Mouse (Mus musculus): ENCODE data around the gene Senp3.
"Not testable (repeated sequence)": the region's sequence is repeated elsewhere in the genome, so short reads cannot be mapped to it uniquely, and the experiment has no call there.

Senp3 gene

DNA sequence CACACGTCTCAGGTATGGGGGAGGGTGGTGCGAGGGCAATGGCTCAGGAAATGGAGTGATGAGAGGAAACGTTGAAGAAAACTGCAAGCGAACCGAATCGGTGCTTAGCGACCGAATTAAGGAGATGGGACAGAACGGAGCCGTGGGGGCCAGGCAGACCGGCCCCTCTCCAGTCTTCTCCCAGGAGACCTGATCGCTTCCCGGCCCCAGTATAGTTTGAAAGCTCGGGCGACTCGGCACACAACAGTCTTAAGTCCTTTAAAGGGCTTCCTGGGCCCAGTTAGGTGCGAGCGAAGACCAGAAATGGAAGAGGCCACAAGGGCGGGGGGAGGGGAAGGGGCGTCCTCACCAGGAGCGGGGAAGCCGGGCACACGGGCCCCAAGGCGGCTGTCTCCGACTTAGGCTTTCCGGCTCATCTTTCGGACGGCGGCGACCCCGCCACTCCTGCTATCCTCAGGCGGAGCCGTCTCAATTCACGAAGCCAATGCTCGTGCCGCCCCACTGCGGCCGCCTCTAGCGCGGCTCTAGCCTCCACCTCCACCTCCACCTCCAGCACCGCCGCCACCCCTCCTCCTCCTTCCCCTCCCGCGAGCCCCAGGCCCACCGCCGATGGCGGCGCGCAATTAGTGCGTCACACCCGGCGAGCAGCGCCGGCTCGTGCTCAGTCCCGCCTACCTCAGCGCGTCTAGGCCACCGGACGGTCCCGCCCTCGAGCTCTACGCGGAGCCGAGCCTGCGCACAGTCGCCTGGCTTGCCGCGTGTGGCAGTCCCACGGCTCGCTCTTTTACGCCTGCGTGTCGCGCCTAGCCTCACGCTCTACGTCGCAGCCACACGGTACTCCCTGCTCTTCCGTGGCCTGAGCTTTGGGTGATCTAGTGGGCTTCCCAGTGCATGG lies at the start of gene Senp3:
Gene Senp3 (minus strand): TSS at position 771 of the 895 bp plus-strand sequence.
- peak; percentile 93 to 94 for DNase-seq (ENCODE audit: low spot score in 2 of 2)

DNA sequence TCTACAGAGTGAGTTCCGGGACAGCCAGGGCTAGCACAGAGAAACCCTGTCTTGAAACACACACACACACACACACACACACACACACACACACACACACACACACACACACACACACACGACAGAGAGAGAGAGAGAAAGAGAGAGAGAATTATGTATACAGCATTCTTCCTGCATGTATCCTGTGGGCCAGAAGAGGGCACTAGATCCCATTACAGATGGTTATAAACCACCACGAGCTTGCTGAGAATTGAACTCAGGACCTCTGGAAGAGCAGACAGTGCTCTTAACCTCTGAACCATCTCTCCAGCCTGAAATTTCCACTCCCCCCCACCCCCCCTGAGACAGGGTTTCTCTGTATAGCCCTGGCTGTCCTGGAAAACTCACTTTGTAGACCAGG lies 49.5 kb upstream of the Senp3 start:
- DNase-seq (ENCODE audit: low spot score in 2 of 2) = not testable (repeated sequence)

DNA sequence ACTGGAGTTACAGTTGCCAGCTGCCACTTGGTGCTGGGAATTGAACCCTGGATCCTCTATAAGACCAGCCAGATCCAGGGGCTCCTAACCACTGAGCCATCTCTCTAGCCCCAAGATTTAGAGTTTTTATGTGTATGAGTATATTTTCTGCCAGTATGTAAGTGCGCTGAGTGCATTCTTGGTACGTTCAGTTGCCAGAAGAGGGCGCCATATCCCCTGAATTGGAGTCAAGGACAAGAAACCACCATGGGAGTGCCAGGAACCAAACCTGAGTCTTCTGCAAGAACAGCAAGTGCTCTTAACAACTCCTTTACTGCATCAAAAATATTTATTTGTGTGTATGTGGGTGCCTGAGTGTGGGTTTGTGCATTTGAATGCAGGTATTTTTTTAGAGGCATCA lies 47.2 kb upstream of the Senp3 start:
- DNase-seq (ENCODE audit: low spot score in 2 of 2) = no peak

DNA sequence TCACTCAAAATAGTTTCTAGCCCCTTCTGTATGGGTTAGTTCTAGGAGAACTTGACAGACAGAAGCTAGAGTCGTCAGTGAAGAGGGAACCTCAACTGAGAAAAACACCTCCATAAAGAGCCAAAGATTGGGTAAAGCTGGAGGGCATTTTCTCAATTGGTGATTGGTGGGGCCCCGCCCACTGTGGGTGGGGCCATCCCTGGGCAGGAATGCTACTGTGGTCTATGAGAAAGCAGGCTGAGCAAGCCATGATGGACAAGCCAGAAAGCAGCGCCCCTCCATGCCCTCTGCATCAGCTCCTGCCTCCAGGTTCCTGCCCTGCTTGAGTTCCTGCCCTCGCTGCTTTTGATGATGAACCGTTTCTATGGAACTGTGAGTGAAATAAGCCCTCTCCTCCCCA lies 44.1 kb upstream of the Senp3 start:
- DNase-seq (ENCODE audit: low spot score in 2 of 2) = no peak

DNA sequence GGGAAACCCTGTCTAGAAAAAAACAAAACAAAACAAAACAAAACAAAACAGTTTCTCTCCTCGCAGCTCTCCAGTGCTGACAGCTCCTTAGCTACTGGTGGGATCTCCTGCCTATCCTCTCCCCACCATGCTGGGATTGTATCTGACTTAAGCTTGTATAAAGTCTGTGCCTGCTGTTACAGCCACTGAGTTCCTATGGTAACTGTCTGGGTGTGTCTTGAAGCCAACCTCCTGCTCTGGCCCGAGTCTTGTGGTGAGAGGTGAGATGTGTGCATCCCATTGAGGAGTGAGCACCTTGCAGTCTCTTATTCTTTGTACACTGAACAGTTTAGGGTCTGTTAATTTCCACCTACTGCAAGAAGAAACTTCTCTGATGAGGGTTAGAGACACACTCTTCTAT lies 41.2 kb upstream of the Senp3 start:
- DNase-seq (ENCODE audit: low spot score in 2 of 2) = no peak

DNA sequence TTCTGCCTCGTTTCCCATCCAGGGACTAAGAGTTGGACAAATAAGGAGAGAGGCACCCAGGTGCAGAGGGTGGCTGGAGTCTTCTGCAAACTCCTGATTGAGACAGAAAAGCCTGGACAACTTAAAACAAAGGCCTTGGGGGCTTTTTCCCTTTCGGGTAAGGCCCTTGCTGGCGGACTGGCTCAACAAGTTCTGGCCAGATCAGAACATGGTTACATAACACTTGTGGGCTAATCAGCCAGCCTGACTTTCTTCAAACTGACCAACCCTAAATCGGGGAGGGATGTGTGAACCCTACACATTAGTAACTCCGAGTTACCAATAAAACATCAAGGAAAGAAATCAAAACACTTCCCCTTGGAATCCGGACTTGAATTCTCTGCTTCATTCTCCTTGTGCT lies 39.0 kb upstream of the Senp3 start:
- peak; percentile 26 to 27 for DNase-seq (ENCODE audit: low spot score in 2 of 2)

DNA sequence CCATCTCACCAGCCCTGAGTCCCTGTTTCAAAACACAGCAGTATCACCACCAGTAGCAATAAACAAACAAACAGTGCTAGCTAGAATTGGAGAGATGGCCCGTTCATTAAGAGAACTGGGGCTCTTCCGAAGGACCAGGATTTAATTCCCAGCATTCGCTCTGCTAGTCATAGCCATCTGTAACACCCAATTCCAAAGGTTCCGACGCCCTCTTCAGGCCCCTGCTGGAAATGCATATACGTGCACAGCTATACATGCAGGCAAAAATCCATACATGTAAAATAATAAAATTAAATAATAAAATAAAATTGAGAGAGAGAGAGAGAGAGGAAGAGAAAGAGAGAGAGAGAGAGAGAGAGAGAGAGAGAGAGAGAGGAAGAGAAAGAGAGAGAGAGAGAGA lies 37.5 kb upstream of the Senp3 start:
- DNase-seq (ENCODE audit: low spot score in 2 of 2) = no peak

DNA sequence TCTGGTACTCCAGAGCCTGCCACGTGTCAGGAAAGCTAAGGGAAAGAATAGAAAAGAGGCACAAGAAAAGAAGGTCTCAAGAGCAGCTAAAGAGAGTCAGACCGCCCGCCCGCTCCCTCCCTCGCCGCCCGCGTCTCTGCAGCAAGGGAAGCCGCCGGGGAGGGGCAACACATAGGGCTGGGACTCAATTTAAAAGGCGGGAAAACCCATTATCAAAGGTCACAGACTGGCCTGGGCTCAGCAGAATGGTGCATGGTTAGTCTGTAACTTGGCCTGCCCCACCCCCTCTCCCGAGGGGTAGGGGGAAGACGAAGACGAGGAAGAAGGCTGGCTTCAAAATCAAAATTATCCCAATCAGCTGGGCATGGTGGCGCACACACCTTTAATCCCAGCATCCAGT lies 36.8 kb upstream of the Senp3 start:
- no peak for DNase-seq (ENCODE audit: low spot score in 2 of 2)

DNA sequence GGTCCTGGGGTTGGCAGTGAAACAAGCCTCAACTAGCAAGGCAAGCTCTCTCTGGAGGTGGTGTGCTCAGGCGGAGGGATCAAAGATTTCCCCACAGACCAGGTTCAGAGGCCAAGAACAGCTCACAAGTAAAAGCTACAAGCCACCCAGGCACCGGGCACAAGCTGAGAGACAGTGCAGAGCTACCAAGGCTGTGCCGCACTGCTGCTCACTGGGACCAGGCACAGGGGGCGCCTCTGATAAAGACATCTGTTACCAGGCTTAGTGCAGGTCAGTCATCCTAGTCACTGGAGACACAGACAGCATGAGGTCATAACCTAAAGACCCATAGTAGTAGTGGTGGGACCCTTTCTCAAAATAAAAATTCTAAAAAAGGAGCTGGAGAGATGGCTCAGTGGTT lies 35.1 kb upstream of the Senp3 start:
- no peak for DNase-seq (ENCODE audit: low spot score in 2 of 2)

DNA sequence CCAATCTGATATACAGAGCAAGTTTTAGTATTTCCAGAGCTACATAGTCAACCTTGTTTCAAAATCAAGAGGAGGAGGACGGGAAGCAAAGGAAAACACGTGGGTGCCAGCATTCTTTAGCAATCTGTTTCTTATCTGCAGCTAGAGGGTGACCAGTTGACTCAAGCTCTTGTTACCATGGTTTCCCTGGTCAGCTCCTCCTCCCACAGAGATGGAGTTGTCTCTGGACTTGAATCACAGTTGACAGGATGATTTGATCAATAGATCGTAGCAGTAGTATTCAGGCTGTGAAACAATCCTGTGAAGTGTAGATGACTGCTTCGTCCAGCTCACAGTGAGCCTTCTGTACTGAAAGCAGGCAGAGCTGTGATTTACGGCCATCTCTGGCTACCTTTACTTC lies 34.0 kb upstream of the Senp3 start:
- DNase-seq (ENCODE audit: low spot score in 2 of 2) = peak in 1 of 2 experiments; percentile 46

DNA sequence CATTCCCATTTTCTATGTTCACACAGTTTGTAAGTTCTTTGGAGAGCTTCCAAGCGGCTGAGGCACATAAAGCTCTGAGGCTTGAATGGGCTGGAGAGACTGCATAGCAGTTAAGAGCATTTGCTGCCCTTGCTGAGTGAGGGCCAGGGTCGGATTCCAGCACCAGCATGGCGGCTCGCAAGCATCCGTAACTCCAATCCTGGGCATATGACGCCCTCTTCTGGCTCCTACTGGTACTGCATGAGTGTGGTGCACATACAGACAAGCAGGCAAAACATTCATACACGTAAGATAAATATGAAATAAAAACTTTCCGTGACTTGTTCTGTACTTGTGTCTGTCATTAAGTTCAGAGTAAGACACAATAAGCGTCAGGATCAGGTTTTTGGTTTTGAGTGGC lies 33.6 kb upstream of the Senp3 start:
- no peak for DNase-seq (ENCODE audit: low spot score in 2 of 2)

DNA sequence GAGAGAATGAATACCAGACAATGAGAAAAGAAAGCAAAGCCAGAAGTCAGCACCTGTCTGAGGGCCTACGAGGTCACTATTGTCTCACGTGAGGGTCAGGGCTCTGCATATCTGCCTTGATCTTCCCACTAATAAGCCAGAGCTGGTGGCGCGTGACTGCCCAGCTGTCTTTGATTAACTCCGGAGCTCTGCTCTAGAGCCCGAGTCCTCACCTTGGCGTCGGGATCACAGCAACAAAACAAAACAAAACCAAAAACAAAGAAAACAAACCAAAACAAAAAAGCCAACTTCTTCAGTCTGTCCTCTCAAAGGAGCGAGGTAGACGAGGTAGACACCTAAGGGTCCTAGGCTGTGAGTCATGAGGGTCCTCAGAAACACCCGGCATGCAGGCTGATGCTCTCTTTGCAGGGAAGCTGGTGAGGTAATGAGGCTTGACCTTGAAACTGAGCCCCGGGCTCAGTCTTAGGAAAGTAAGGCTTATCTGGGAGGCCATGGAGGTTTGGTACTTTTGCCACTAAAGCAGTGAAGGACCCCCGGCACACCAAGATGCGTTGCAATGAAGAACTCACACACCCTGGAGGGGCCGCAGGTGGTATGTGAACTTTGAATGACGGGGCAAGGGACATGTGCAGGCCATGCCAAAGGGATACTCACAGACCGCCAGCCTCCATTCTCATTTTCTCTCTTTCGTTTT lies 32.9 kb upstream of the Senp3 start:
- DNase-seq (ENCODE audit: low spot score in 2 of 2) = no peak

DNA sequence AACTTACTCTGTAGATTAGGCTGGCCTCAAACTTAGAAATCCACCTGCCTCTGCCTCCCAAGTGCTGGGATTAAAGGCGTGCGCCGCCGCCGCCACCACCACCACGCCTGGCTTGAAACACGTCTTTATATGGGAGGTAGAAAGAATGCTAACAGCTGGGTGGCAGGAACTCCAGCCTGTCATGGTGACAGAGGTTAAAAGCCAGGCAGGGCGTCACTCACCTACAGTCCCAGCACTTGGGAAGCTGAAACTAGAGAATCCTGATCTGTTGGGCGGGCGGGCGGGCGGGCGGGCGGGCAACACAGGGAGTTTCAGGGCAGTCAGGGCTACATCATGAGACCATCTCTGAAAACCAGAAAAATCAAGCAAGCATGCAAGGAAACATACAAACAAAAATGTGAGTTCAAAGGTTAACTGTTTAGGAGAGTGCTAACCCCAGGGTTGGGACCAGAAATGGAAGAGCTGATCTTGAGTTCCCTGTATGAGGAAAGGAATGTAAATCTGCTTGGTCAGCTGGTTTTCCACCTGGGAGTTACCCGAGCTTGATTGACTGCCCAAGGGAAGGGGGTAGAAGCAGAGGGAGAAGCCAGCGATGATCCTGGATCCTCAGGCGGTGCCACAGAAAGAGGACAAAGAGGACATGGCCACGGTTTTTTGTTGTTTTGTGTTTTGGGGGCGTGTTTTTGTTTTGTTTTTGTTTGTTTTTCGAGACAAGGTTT lies 31.2 kb upstream of the Senp3 start:
- no peak for DNase-seq (ENCODE audit: low spot score in 2 of 2)

DNA sequence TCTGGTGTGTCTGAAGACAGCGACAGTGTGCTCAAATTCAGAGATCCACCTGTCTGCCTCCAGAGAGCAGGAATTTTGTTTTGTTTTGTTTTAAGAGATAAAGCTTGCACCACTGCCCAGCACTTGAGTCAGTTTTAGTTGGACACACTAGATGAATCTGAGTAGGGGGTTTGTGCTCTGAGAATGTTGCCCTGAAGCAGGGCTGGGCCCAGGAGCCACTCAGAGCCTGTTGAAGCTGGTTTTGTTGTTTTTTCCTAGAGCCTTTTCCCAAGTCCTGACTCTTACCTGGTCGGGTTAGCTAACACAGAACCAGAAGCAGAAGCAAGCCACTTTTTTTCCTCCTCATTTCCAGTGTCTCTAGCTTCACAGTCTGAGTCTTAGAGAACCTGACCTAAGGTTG lies 29.2 kb upstream of the Senp3 start:
- DNase-seq (ENCODE audit: low spot score in 2 of 2) = no peak

DNA sequence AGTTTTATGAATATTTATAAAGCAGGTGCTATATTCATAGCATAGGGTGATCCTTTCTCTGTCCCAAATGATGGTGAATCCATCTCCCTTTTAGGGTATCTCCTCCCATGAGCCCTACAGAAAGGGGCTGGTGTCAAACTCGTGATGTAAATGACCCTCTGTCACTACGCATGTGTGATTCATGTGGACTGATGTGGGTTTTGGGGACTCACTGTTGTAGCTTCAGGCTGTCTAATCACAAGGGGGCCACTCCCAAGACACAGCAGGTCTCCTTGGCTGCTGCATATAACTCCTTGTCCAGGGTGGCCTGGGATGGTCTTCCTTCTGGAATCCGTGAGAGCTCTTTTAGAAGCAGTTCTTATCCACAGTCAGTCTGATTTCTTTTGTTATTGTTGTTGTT lies 28.6 kb upstream of the Senp3 start:
- DNase-seq (ENCODE audit: low spot score in 2 of 2) = no peak

DNA sequence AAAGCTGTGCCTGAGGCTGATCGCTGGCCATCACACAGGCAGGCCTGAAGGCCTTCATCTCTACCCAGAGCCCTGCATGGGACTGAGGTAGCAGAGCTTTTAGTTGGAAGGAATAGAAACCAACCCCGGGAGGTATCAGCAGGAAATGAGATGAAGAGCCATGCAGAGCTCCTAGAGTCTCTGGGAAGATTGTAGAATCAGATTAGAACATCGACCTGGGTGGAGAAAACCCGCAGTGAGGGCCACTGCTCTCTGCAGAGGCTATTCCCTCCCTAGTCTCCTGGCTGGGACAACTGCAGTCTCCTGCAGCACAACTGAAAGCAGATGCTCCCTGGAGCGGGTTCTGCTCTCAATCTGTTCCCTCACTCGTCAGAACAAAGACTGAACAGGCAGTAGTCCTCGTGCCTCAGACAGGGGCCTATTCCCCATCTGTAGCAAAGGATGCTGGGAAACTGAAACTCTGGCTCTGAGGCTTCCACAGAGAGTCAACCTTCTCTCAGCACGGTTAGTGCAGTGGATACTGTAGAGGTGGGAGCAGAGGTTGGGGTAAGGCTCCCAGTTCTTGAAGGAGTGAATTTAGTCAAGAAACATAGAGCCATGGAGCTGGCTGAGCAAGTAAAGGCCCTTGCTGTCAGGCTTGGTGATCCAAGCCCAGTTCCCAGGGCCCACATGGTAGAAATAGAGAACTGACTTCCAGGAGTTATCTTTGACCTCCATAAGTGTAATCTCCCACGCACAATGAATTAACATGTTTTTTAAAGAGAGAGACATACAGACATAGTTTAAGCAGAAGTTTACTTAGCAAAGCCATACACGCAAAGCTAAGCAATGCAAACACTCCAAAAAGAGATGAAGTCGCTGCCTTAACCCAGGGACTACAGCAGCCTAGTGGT lies 27.9 kb upstream of the Senp3 start:
- DNase-seq (ENCODE audit: low spot score in 2 of 2) = no peak

DNA sequence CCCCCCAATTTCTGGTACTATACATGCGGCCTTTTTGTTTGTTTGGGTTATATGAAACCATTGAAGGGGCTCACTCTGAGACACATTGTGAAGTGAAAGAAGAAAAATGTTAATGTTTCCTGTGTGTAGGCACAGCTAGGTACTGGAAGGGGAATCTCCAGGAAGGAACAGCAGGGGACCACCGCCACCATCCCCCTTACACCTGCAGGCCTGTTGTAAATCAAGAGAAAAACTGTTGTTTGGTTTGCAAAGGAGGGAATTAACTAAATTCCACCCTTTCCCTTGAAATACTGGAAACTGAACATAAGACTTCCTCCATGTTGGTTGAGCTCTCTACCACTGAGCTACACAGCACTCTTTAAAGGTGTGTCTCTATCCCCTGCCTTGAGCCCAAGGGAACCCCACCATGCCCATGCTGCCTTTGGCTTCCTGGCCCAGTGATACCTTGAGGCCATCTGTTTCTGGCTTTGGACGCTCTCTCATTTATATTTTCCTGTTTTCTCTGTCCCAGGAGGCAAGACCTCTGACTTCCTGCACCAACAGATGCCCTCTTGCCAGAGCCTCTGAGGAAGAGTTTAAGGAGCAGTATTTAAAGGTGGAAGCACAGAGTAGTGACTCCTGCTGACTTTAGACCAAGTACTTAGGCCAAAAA lies 26.9 kb upstream of the Senp3 start:
- no peak for DNase-seq (ENCODE audit: low spot score in 2 of 2)

DNA sequence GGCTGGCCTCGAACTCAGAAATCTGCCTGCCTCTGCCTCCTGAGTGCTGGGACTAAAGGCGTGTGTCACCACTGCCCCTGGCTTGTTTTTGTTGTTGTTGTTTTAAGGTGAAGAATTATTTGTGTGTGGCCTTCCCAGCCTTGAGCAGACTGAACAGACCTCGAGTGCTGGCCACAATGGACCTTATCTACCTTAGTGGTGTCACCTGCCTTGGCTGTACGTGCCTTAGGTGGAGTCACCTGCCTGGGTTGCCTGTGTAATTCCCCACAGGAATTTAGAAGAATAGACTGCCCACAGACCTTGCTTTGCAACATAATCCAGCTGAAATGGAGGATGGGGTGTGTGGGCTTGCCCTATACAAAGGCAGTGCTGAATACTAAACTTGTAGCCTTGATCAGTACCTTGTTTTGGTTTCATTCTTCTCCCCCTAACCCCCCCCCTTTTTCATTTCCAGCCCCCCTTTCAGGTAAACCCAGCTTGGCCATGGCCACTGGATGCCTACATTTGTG lies 26.0 kb upstream of the Senp3 start:
- no peak for DNase-seq (ENCODE audit: low spot score in 2 of 2)

DNA sequence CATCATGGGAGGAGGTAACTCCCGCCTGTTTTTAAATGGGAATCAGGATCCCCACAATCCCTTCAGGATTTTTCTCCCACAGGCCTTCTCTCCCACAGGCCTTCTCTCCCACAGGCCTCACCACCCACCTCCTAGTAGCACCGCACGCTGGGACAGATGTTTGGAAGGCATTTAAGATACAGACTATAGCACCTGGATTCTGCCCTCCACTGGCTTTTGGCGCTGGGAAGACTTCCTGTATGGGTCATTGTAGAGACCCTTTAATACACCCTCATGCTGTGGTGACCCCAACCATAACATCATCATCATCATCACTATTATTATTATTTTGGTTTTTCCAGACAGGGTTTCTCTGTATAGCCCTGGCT lies 25.6 kb upstream of the Senp3 start:
- DNase-seq (ENCODE audit: low spot score in 2 of 2) = no peak

DNA sequence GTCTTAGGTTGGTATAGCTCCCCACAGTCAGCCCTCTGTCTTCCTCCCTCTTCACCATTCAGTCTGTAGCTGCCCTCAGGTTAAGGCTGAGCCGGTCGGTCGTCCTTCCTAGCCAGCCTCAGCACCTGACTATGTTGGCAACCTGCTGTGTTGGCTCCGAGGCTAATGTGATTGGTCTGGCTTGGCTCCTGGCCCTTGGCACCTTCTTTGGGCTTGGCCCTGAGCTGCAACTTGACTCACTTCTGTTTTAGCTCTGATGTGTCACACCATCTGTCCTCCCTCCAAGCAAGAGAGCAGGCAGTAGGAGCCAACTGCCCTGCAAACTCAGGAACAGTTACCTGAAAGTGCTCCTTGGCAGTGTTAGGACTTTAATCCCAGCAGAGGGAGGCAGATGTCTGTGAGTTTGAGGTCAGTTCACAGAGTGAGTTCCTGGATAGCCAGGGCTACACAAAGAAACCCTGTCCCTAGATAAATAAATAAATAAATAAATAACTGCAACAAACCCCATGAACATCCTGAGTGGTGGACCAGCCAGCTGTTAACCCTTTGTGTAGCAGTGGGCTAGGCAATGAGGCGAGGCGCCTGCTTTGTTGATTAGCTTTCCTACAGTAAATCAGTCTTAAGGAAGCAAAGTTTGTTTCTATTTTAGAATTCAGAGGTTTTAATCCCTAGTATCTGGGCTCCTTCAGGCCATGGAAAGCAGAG lies 25.0 kb upstream of the Senp3 start:
- DNase-seq (ENCODE audit: low spot score in 2 of 2) = no peak

Measured in urinary bladder, adult 18-20 months (tissue).